Mouse (Mus musculus): ENCODE results near the gene Hmgcll1. TPM values are rescaled to one million over a fixed set of nuclear protein-coding genes. Genes with fewer than 3 reads are reported as not detected.

Gene Hmgcll1
- total RNA-seq, 2 experiments from 2014 or later, result 0.12 to 0.17 TPM

Other genes starting within 250 kb of the Hmgcll1 start
- 1 to 10 TPM; 1.1 to 1.4 TPM for gene Bmp5, start 239.5 kb upstream of the Hmgcll1 start, total RNA-seq (2021)
- gene Gfral, start 198.8 kb downstream of the Hmgcll1 start, total RNA-seq (2021), result not detected